Mouse (Mus musculus): Measurements from ENCODE around the gene Lag3. TPM values are rescaled to one million over a fixed set of nuclear protein-coding genes. Genes with fewer than 3 reads are reported as not detected.

Gene Lag3
- polyA plus RNA-seq, 1 experiment from 2014 or later = 2.7 TPM

DNA sequence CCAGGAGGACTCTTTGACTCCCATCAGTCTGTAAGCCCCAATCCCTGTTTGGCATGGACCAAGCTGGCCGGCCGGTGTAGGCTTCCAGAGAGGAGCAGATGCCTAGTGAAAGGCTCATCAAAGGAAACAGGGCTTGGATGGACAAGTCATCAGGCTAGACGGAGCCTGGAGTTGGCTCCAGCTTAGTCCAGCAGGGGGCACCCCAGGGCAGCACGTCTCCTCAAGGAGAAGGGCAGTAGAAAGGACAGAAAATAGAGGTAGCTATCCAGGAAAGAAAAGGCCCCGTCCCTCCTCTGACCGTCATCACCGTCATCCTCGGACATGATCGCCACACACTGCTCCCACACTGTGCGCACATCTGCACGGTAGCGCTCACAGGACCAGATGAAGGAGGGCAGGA lies 51.8 kb downstream of the Lag3 start:
- H3K27me3 ChIP-seq (replicated peaks; ENCODE audit: control insufficient read depth, insufficient read depth, low read length) = no peaks in the 10 kb centered on the region
- H3K4me2 ChIP-seq (ENCODE audit: low read length) = peak overlapping the region; percentile 31
- H3K27ac ChIP-seq (ENCODE audit: low read depth, low read length) = peak overlapping the region; percentile 58; the same call in 1 of the 2 replicates
- H3K9ac ChIP-seq (ENCODE audit: low read length) = peak overlapping the region; percentile 47
- ATAC-seq (0 out of 2 replicates have a peak, but pooled peaks have one; percentile 2), DNase-seq (ENCODE audit: low spot score) (peak; percentile 83)
- 0 out of 2 replicates have a peak, but pooled peaks cover 12% of the 10 kb centered on the region for H3K36me3 ChIP-seq (ENCODE audit: control insufficient read depth, insufficient read depth, low read length)
- H3K9me3 ChIP-seq (replicated peaks; ENCODE audit: control insufficient read depth, low read length) = no peaks in the 10 kb centered on the region
- peaks cover 31% of the 10 kb centered on the region for H3K4me1 ChIP-seq (ENCODE audit: control insufficient read depth, insufficient read depth, low read length)
- no peak overlapping the region for H3K4me3 ChIP-seq (ENCODE audit: low read depth, low read length)
- 10% methylated on average over 12 of the region's 12 CpGs for WGBS

DNA sequence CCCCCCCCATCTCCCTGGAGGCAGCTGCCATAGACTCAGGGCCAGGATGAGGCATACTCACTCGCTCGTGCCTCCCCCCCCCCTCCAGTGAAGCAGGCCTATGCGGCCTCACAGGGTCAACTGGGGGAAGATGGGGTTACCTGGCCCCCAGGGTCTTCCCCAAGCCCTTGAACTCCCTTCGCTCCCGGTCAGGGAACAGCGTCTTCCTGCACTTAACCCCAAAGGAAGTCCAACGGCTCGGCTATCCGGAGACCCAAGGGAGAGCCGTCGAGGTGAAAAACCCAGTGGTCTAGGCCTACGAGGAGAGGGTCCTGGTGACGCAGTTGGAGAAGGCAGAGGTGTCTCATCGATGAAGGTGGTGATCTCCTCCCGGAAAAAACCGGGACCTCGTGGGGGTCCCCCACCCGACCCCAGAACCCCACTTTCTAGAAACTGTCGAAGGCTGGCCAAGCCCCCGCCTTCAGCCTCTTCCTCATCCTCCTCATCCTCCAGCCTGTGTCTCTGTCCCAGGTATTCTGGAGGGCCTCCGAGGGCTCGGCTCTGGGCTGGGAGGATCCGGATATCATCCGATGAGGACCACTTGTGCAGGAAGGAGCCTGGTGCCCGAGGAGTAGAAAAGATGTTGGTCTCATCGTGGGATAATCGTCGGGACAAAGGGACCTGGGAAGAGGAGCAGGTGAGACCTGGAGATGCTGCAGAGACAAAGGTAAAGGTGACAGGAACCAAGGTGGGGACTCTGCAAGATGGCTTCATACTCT lies 52.8 kb downstream of the Lag3 start:
- Histone ChIP-seq H3K9me3 (replicated peaks; ENCODE audit: control insufficient read depth, low read length) (no peaks in the 10 kb centered on the region), H3K4me1 (ENCODE audit: control insufficient read depth, insufficient read depth, low read length) (peaks cover 28% of the 10 kb centered on the region), H3K27me3 (replicated peaks; ENCODE audit: control insufficient read depth, insufficient read depth, low read length) (no peaks in the 10 kb centered on the region), H3K27ac (ENCODE audit: low read depth, low read length) (no peak overlapping the region), H3K36me3 (ENCODE audit: control insufficient read depth, insufficient read depth, low read length) (peaks cover 17% of the 10 kb centered on the region), H3K4me2 (ENCODE audit: low read length) (0 out of 2 replicates have a peak overlapping the region, but pooled peaks have one; percentile 78), H3K9ac (ENCODE audit: low read length) (peak overlapping the region; percentile 93; the same call in 1 of the 2 replicates), H3K4me3 (ENCODE audit: low read depth, low read length) (no peak overlapping the region)
- WGBS = 79% methylated on average over 28 of the region's 28 CpGs
- DNase-seq (ENCODE audit: low spot score) (no peak), ATAC-seq (no peak)

GRCm38 (mm10) chr6:124857840-124858530 lies 53.5 kb downstream of the Lag3 start:
- 28% methylated on average over 26 of the region's 26 CpGs for WGBS
- H3K4me1 ChIP-seq (ENCODE audit: control insufficient read depth, insufficient read depth, low read length) = peaks cover 28% of the 10 kb centered on the region

DNA sequence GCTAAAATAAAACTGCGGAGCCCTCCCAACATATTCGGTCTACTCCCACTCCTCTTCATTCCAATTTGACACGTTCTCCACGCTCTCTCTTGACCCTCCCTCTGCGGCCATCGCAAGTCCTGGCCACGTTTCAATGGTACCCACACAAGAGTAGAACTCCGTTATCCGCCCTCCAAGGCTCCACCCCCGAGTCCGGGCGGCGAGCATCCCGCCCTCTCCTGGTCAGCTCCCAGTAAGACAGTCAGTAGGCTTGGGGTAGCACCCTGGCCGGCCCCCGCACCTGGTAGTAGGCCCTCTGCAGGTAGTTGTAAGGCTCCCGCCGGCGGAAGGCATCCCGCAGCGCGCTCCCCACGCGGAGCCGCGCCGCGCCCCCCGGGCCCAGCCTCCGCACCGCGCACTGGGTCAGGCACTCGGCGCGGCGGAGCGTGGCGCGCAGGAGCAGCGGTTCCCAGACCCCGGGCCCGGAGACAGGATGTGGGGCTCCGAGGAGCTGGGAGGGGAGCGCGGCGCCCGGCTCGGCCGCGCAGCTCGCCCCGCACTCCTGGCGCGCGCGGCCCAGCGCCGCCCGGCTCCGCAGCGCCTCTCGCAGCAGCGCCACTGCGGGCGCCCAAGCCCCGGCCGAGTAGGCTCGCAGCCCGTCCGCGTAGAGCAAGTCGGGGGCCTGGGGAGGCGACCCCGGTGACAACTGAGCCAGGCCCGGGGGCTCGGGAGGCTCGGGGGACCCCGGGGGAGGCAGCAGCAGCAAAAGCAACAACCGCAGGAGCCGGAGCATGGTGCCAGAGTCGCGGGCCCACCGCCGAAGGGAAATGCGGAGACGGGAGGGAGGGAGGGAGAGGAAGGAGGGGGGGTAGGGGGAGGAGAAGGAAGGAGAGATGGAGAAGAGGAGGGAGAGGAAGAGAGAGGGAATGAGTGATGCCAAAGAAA lies 54.3 kb downstream of the Lag3 start, which contains the start of gene P3h3:
TSS of gene P3h3 (minus strand) at position 837 of the 924 bp plus-strand sequence.
- peak within 1 kb of the TSS; percentile 78 for H3K4me2 ChIP-seq (ENCODE audit: low read length)
- peaks cover 21% of the 10 kb centered on the region for H3K4me1 ChIP-seq (ENCODE audit: control insufficient read depth, insufficient read depth, low read length)
- no peaks in the 10 kb centered on the region for H3K9me3 ChIP-seq (replicated peaks; ENCODE audit: control insufficient read depth, low read length)
- peak within 1 kb of the TSS; percentile 93 for H3K9ac ChIP-seq (ENCODE audit: low read length)
- peaks cover 31% of the 10 kb centered on the region for H3K36me3 ChIP-seq (ENCODE audit: control insufficient read depth, insufficient read depth, low read length)
- H3K4me3 ChIP-seq (ENCODE audit: low read depth, low read length) = peak within 1 kb of the TSS; percentile 75
- DNase-seq (ENCODE audit: low spot score) = peak; percentile 90
- peak; percentile 87 for ATAC-seq
- H3K27me3 ChIP-seq (replicated peaks; ENCODE audit: control insufficient read depth, insufficient read depth, low read length) = no peaks in the 10 kb centered on the region
- H3K27ac ChIP-seq (ENCODE audit: low read depth, low read length) = peak within 1 kb of the TSS; percentile 98
- WGBS = under 1% methylated on average over 85 of the region's 86 CpGs

More at GRCm38 (mm10) chr6:124857840-124858530, 53.5 kb downstream of the Lag3 start:
- Histone ChIP-seq H3K9me3 (replicated peaks; ENCODE audit: control insufficient read depth, low read length) (no peaks in the 10 kb centered on the region), H3K9ac (ENCODE audit: low read length) (peak overlapping the region; percentile 93), H3K4me2 (ENCODE audit: low read length) (peak overlapping the region; percentile 78), H3K4me3 (ENCODE audit: low read depth, low read length) (peak overlapping the region; percentile 75), H3K27me3 (replicated peaks; ENCODE audit: control insufficient read depth, insufficient read depth, low read length) (no peaks in the 10 kb centered on the region), H3K36me3 (ENCODE audit: control insufficient read depth, insufficient read depth, low read length) (peaks cover 23% of the 10 kb centered on the region), H3K27ac (ENCODE audit: low read depth, low read length) (peak overlapping the region; percentile 98; the same call in 1 of the 2 replicates)
- ATAC-seq = no peak
- no peak for DNase-seq (ENCODE audit: low spot score)

DNA sequence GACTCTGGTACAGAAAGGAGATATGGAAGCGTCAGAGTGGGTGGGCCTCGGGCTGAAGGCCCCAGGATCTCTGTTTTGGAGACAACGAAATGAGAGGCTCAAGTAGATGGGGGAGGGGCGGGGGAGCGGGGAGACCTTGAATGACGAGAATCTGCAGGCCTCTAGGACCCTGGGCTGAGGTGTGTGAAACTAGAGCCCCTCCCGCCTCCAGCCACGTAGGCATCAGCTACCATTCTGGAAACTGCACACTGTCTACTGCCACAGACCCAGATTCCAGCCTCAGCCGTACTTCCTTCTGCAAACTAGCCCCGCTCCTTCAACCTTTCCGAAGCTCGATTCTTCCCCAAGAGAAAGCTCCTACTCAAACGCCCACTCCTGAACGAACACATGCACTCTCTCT lies 55.2 kb downstream of the Lag3 start:
- WGBS = 3% methylated on average over 14 of the region's 14 CpGs
- Histone ChIP-seq H3K9ac (ENCODE audit: low read length) (peak overlapping the region; percentile 93), H3K9me3 (replicated peaks; ENCODE audit: control insufficient read depth, low read length) (no peaks in the 10 kb centered on the region), H3K4me1 (ENCODE audit: control insufficient read depth, insufficient read depth, low read length) (peaks cover 20% of the 10 kb centered on the region), H3K36me3 (ENCODE audit: control insufficient read depth, insufficient read depth, low read length) (peaks cover 34% of the 10 kb centered on the region), H3K4me2 (ENCODE audit: low read length) (peak overlapping the region; percentile 78), H3K27ac (ENCODE audit: low read depth, low read length) (peak overlapping the region; percentile 98), H3K27me3 (replicated peaks; ENCODE audit: control insufficient read depth, insufficient read depth, low read length) (no peaks in the 10 kb centered on the region), H3K4me3 (ENCODE audit: low read depth, low read length) (peak overlapping the region; percentile 75)
- ATAC-seq = peak; percentile 55
- DNase-seq (ENCODE audit: low spot score) = peak; percentile 74

DNA sequence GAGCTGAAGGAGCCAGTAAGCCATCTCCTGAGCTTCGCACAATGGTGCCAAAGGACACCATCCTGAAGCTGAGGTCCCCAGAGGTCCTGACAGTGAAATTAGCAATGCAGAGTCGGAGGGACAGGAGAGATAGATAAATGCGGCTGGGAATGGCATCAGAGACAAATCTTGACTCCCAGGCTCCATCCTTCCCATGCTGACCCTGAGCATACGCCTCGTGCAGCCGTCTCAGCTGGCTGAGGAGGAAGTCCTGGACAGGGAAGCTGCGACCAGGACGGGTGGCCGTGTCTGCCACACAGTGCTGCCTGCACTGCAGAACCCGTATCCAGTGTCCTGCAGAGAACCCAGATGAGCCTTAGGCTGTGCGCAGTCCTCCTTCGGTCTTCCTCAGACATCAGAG lies 56.9 kb downstream of the Lag3 start:
- 79% methylated on average over 12 of the region's 12 CpGs for WGBS
- H3K9ac ChIP-seq (ENCODE audit: low read length) = no peak overlapping the region

More for the DNA sequence above, 56.9 kb downstream of the Lag3 start:
- H3K4me1 ChIP-seq (ENCODE audit: control insufficient read depth, insufficient read depth, low read length) = peaks cover 15% of the 10 kb centered on the region
- DNase-seq (ENCODE audit: low spot score) (no peak), ATAC-seq (no peak)
- no peak overlapping the region for H3K4me3 ChIP-seq (ENCODE audit: low read depth, low read length)
- no peak overlapping the region for H3K4me2 ChIP-seq (ENCODE audit: low read length)
- H3K27me3 ChIP-seq (replicated peaks; ENCODE audit: control insufficient read depth, insufficient read depth, low read length) = no peaks in the 10 kb centered on the region
- peaks cover 34% of the 10 kb centered on the region for H3K36me3 ChIP-seq (ENCODE audit: control insufficient read depth, insufficient read depth, low read length)
- H3K9me3 ChIP-seq (replicated peaks; ENCODE audit: control insufficient read depth, low read length) = no peaks in the 10 kb centered on the region
- no peak overlapping the region for H3K27ac ChIP-seq (ENCODE audit: low read depth, low read length)

Other genes starting within 250 kb of the Lag3 start
- 33.4 and 38.7 TPM in 2 replicates for gene Lpcat3, start 248.7 kb downstream of the Lag3 start, polyA plus RNA-seq (2014; fragmentation: Nextera tagmentation; extraction: Ambion mirVana)
- gene Emg1, start 199.5 kb downstream of the Lag3 start, polyA plus RNA-seq (2014; fragmentation: Nextera tagmentation; extraction: Ambion mirVana) = 166 and 186 TPM in 2 replicates
- gene Phb2, start 199.4 kb downstream of the Lag3 start, polyA plus RNA-seq (2014; fragmentation: Nextera tagmentation; extraction: Ambion mirVana) = 237 and 245 TPM in 2 replicates
- 4.7 TPM in 2 replicates for gene Ptpn6, start 173.0 kb downstream of the Lag3 start, polyA plus RNA-seq (2014; fragmentation: Nextera tagmentation; extraction: Ambion mirVana)
- 722 and 848 TPM in 2 replicates for gene Grcc10, start 170.3 kb downstream of the Lag3 start, polyA plus RNA-seq (2014; fragmentation: Nextera tagmentation; extraction: Ambion mirVana)
- gene Gm45234, start 155.7 kb downstream of the Lag3 start, polyA plus RNA-seq (2014; fragmentation: Nextera tagmentation; extraction: Ambion mirVana) = not detected in 2 replicates
- 12.2 and 16.6 TPM in 2 replicates for gene Atn1, start 155.2 kb downstream of the Lag3 start, polyA plus RNA-seq (2014; fragmentation: Nextera tagmentation; extraction: Ambion mirVana)
- gene Eno2, start 142.0 kb downstream of the Lag3 start, polyA plus RNA-seq (2014; fragmentation: Nextera tagmentation; extraction: Ambion mirVana) = 34.6 and 49.5 TPM in 2 replicates
- 3.4 and 3.5 TPM in 2 replicates for gene Lrrc23, start 132.0 kb downstream of the Lag3 start, polyA plus RNA-seq (2014; fragmentation: Nextera tagmentation; extraction: Ambion mirVana)
- 4.7 and 5.3 TPM in 2 replicates for gene Spsb2, start 103.0 kb downstream of the Lag3 start, polyA plus RNA-seq (2014; fragmentation: Nextera tagmentation; extraction: Ambion mirVana)
- 417 and 461 TPM in 2 replicates for gene Tpi1, start 97.4 kb downstream of the Lag3 start, polyA plus RNA-seq (2014; fragmentation: Nextera tagmentation; extraction: Ambion mirVana)
- 154 and 174 TPM in 2 replicates for gene Usp5, start 82.2 kb downstream of the Lag3 start, polyA plus RNA-seq (2014; fragmentation: Nextera tagmentation; extraction: Ambion mirVana)
- gene Cdca3, start 82.2 kb downstream of the Lag3 start, polyA plus RNA-seq (2014; fragmentation: Nextera tagmentation; extraction: Ambion mirVana) = 107 and 139 TPM in 2 replicates
- gene Gnb3, start 71.4 kb downstream of the Lag3 start, polyA plus RNA-seq (2014; fragmentation: Nextera tagmentation; extraction: Ambion mirVana) = 0.54 and 0.89 TPM in 2 replicates
- 6.2 and 10.1 TPM in 2 replicates for gene P3h3, start 54.0 kb downstream of the Lag3 start, polyA plus RNA-seq (2014; fragmentation: Nextera tagmentation; extraction: Ambion mirVana)
- gene Gpr162, start 47.7 kb downstream of the Lag3 start, polyA plus RNA-seq (2014; fragmentation: Nextera tagmentation; extraction: Ambion mirVana) = 11.0 and 13.0 TPM in 2 replicates
- 0.29 and 0.38 TPM in 2 replicates for gene Cd4, start 23.5 kb downstream of the Lag3 start, polyA plus RNA-seq (2014; fragmentation: Nextera tagmentation; extraction: Ambion mirVana)
- 479 and 481 TPM in 2 replicates for gene Ptms, start 8.4 kb upstream of the Lag3 start, polyA plus RNA-seq (2014; fragmentation: Nextera tagmentation; extraction: Ambion mirVana)
- gene Mlf2, start 19.7 kb upstream of the Lag3 start, polyA plus RNA-seq (2014; fragmentation: Nextera tagmentation; extraction: Ambion mirVana) = 470 and 520 TPM in 2 replicates
- gene Cops7a, start 53.8 kb upstream of the Lag3 start, polyA plus RNA-seq (2014; fragmentation: Nextera tagmentation; extraction: Ambion mirVana) = 96.5 and 105 TPM in 2 replicates
- 22.6 and 28.0 TPM in 2 replicates for gene Pianp, start 85.0 kb upstream of the Lag3 start, polyA plus RNA-seq (2014; fragmentation: Nextera tagmentation; extraction: Ambion mirVana)
- gene Zfp384, start 97.4 kb upstream of the Lag3 start, polyA plus RNA-seq (2014; fragmentation: Nextera tagmentation; extraction: Ambion mirVana) = 8.4 and 9.8 TPM in 2 replicates
- 178 and 181 TPM in 2 replicates for gene Ing4, start 128.1 kb upstream of the Lag3 start, polyA plus RNA-seq (2014; fragmentation: Nextera tagmentation; extraction: Ambion mirVana)
- gene Acrbp, start 138.0 kb upstream of the Lag3 start, polyA plus RNA-seq (2014; fragmentation: Nextera tagmentation; extraction: Ambion mirVana) = 10.2 and 14.8 TPM in 2 replicates
- gene Lpar5, start 156.2 kb upstream of the Lag3 start, polyA plus RNA-seq (2014; fragmentation: Nextera tagmentation; extraction: Ambion mirVana) = 0.21 and 0.81 TPM in 2 replicates
- gene Chd4, start 184.3 kb upstream of the Lag3 start, polyA plus RNA-seq (2014; fragmentation: Nextera tagmentation; extraction: Ambion mirVana) = 61.1 and 66.1 TPM in 2 replicates
- gene Nop2, start 220.2 kb upstream of the Lag3 start, polyA plus RNA-seq (2014; fragmentation: Nextera tagmentation; extraction: Ambion mirVana) = 46.8 and 52.7 TPM in 2 replicates
- gene Iffo1, start 233.5 kb upstream of the Lag3 start, polyA plus RNA-seq (2014; fragmentation: Nextera tagmentation; extraction: Ambion mirVana) = 10.8 and 13.4 TPM in 2 replicates

All from forebrain, embryonic 14.5 days (tissue).